Mouse (Mus musculus): ENCODE results near the gene Tlr8.

GRCm38 (mm10) chrX:167264086-167264485 is at the start of gene Tlr8:
- TF ChIP-seq CTCF (IDR thresholded peaks at IDR 0.05; ENCODE audit: borderline replicate concordance, control insufficient read depth, extremely low read depth, insufficient read depth, low read length, poor library complexity), result no peak
- TF ChIP-seq POLR2A (IDR thresholded peaks at IDR 0.05; ENCODE audit: control insufficient read depth, extremely low read depth, insufficient read depth, low read length, poor library complexity), result no peak
